Mouse (Mus musculus): ENCODE results near the gene Cntrob.

- TF ChIP-seq CTCF (IDR thresholded peaks at IDR 0.05 in 2 of 3, conservative IDR thresholded peaks at IDR 0.05 in 1 of 3; ENCODE audit: control insufficient read depth in 1 of 3, insufficient read depth in 1 of 3, low read depth in 2 of 3, low read length in 3 of 3, poor library complexity in 1 of 3, severe bottlenecking in 1 of 3) (no peak), EP300 (IDR thresholded peaks at IDR 0.05; ENCODE audit: low read depth in 1 of 2, low read length in 2 of 2) (no peak), MAFK (IDR thresholded peaks at IDR 0.05; ENCODE audit: borderline replicate concordance, low read depth, low read length) (no peak)
Measured at GRCm38 (mm10) chr11:69340161-69341131, 16.9 kb upstream of the Cntrob start, which contains the start of gene Rnf227.

All from MEL (cell line).